Mouse (Mus musculus) cerebellum, adult 9-10 months (tissue): ENCODE measurements around the gene Olfr1101.

Experiments
- DNase-seq: peaks from one replicate; pipeline ENCODE4 v3.0.0; 2022

The Olfr1101 gene

DNA sequence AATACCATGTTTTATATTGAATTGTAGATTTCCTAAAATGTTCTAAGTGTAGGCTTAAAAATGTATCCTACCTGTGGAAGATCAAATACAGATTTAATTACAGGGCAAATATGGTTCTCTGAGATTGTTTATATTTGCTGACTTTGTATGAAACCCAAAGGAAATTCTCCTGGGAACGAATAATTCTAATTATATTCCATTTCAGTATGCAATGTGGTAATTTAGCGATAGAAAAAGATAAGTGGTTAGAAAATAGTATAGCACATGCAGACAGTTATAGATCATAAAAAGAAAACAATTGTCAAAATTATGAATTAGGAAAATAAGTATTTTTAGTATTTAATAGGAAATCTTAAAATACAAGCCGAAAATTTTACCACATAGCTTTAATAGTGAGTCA lies at the start of gene Olfr1101:
TSS of gene Olfr1101 (minus strand) at position 101 of the 400 bp plus-strand sequence.
- no peak for DNase-seq

GRCm38 (mm10) chr2:87036431-87036830 lies 45.4 kb upstream of the Olfr1101 start, which contains the start of gene Olfr1105:
Gene Olfr1105 (minus strand): TSS chr2:87036531.
- DNase-seq: no peak

DNA sequence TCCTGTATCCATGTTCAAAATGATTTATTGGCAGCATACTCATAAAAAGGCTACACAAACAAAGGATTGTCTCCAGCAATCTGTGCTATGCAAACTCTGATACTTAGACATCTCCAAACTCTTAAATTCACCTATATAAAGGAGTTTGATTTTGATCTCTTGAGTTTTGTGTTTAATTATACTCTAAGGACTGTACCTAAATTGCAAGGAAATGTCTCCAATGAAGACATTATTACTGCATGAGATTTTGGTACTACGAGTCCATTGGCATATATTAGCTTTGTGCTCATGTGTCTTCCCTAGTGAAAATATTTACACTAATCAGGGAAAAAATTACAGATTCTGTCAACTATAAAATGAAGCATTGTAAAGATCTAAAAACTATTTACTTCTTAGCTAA lies 36.0 kb upstream of the Olfr1101 start, which contains the start of gene Olfr1104:
TSS of gene Olfr1104 (minus strand) at position 101 of the 400 bp plus-strand sequence.
- no peak for DNase-seq

DNA sequence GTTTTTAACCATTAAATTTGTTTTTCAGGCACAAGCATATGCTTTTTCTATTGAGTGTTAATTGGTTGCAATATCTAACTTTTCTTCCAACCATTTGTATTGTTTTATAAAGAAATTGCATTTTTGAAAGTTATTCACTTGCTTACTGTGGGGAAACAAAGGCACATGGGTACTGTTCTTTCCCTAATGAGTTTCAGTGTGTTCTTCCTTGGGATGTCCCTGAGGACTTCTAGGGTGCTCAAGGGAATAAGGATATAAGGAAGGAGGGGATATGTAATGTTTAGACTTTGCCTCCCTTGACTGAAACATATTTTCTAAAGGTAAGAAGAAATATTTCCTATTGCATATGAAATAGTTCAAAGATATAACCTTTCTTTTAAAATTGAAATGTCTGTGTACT lies 7.1 kb upstream of the Olfr1101 start, which contains the start of gene Olfr1102:
TSS of gene Olfr1102 (plus strand) at position 301 of the 400 bp plus-strand sequence.
- DNase-seq: no peak

DNA sequence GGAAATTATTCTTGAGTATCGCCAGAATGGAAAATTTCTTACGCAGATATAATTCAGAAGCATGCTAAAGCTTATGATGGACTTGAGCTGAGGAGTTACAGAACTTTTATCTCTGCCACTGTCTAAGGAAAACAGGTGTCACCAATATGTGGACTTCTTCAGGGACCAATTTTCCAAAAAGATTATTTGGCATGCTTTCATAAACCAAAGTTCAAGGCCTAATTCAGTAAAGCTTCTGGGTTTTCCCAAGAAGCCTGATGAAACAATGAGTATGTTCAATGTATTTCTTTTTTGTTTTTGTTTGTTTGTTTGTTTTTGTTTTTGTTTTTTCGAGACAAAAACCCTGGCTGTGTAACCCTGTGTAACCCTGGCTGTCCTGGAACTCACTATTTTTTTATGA lies 11.2 kb downstream of the Olfr1101 start, which contains the start of gene Olfr1100:
TSS of gene Olfr1100 (minus strand) at position 101 of the 400 bp plus-strand sequence.
- no peak for DNase-seq

GRCm38 (mm10) chr2:86960593-86960992 lies 30.4 kb downstream of the Olfr1101 start, which contains the start of gene Olfr1099:
Gene Olfr1099 (minus strand): TSS chr2:86960693.
- no peak for DNase-seq
